Mouse (Mus musculus) lung, embryonic 15.5 days (tissue): ENCODE data around the gene Snx9. TPM values are rescaled to one million over a fixed set of nuclear protein-coding genes. Genes with fewer than 3 reads are reported as not detected.

Experiments used
- ATAC-seq: fragments of 200-750 bp; cut with Nextera tagmentation; 2 replicates; pipeline ENCODE4 v1.8.0; 2017; ENCODE audit warnings: moderate number of reproducible peaks, borderline replicate concordance; ENCODE audit not compliant: low FRiP score, low TSS enrichment; ENCODE audit errors: extremely low read depth
- H3K27ac ChIP-seq: fragments of 300-500 bp; sonication (generic); 2 replicates; pipeline ENCODE4 v1.5.1; 2015; ENCODE audit warnings: moderate library complexity, mild to moderate bottlenecking, inconsistent platforms
- H3K27me3 ChIP-seq: fragments of 300-500 bp; sonication (generic); 2 replicates; pipeline ENCODE4 v1.6.1; 2015; ENCODE audit warnings: inconsistent platforms
- H3K36me3 ChIP-seq: fragments of 300-500 bp; sonication (generic); 2 replicates; pipeline ENCODE4 v1.6.1; 2015; ENCODE audit warnings: inconsistent platforms
- H3K4me1 ChIP-seq: fragments of 300-500 bp; sonication (generic); 2 replicates; pipeline ENCODE4 v1.6.1; 2015; ENCODE audit warnings: inconsistent platforms
- H3K4me2 ChIP-seq: fragments of 300-500 bp; sonication (generic); 2 replicates; pipeline ENCODE4 v1.6.1; 2015; ENCODE audit warnings: inconsistent platforms, mild to moderate bottlenecking, moderate library complexity
- H3K4me3 ChIP-seq: fragments of 300-500 bp; sonication (generic); 2 replicates; pipeline ENCODE4 v1.5.1; 2015; ENCODE audit warnings: mild to moderate bottlenecking, inconsistent platforms
- H3K9ac ChIP-seq: fragments of 300-500 bp; sonication (generic); 2 replicates; pipeline ENCODE4 v1.6.1; 2015; ENCODE audit warnings: inconsistent platforms
- H3K9me3 ChIP-seq: fragments of 300-500 bp; sonication (generic); 2 replicates; pipeline ENCODE4 v1.6.1; 2016; ENCODE audit warnings: inconsistent platforms
- WGBS: fragments of 180-500 bp; shearing (Covaris S2); methylation state at CpG from one replicate; pipeline ENCODE4 v1.1.7; 2015; 5-methylcytosine and 5-hydroxymethylcytosine counted together
- polyA plus RNA-seq: library from polyadenylated mRNA; unstranded; fragments of >200 nt; fragmentation: Nextera tagmentation; extraction: Ambion mirVana; gene quantifications from 2 replicates; pipeline ENCODE4 v1.2.1, GENCODE M21; 2015

The Snx9 gene
- polyA plus RNA-seq: 28.2 and 29.5 TPM in 2 replicates

- Histone ChIP-seq H3K4me2 (peak within 1 kb of the TSS; percentile 76), H3K9me3 (no peaks in the 10 kb centered on the region)
Measured at GRCm38 (mm10) chr17:5841128-5841942, at the start of gene Snx9. Gene Snx9, plus strand, starts transcription at chr17:5841329.

GRCm38 (mm10) chr17:5792164-5792791 lies 48.9 kb upstream of the Snx9 start:
- Histone ChIP-seq H3K4me2 (no peak overlapping the region), H3K4me3 (no peak overlapping the region), H3K9me3 (no peaks in the 10 kb centered on the region), H3K27ac (no peak overlapping the region), H3K36me3 (no peaks in the 10 kb centered on the region), H3K4me1 (peaks cover 10% of the 10 kb centered on the region; the same call in 1 of the 2 replicates), H3K27me3 (no peaks in the 10 kb centered on the region), H3K9ac (no peak overlapping the region)
- WGBS: 85% methylated on average over 12 of the region's 12 CpGs
- no peak for ATAC-seq

More at GRCm38 (mm10) chr17:5841128-5841942, at the start of gene Snx9:
- Histone ChIP-seq H3K4me1 (peaks cover 30% of the 10 kb centered on the region), H3K27ac (peak within 1 kb of the TSS; percentile 98), H3K4me3 (peak within 1 kb of the TSS; percentile 83), H3K9ac (peak within 1 kb of the TSS; percentile 98), H3K27me3 (no peaks in the 10 kb centered on the region), H3K36me3 (no peaks in the 10 kb centered on the region)
- WGBS: under 1% methylated on average over 101 of the region's 131 CpGs
- peak; percentile 90 for ATAC-seq

- Histone ChIP-seq H3K4me2 (no peak overlapping the region), H3K36me3 (no peaks in the 10 kb centered on the region), H3K27me3 (no peaks in the 10 kb centered on the region), H3K27ac (no peak overlapping the region), H3K4me1 (peaks cover 19% of the 10 kb centered on the region), H3K4me3 (no peak overlapping the region), H3K9ac (no peak overlapping the region), H3K9me3 (no peaks in the 10 kb centered on the region)
- ATAC-seq: no peak
- 72% methylated on average over 4 of the region's 4 CpGs for WGBS
Measured at GRCm38 (mm10) chr17:5793593-5793992, 47.5 kb upstream of the Snx9 start.

- WGBS: 48% methylated on average over 5 of the region's 5 CpGs
- ATAC-seq: no peak
- H3K9ac ChIP-seq: no peak overlapping the region
- no peak overlapping the region for H3K4me2 ChIP-seq
- no peak overlapping the region for H3K27ac ChIP-seq
- no peaks in the 10 kb centered on the region for H3K27me3 ChIP-seq
- no peak overlapping the region for H3K4me3 ChIP-seq
- no peaks in the 10 kb centered on the region for H3K36me3 ChIP-seq
- H3K9me3 ChIP-seq: no peaks in the 10 kb centered on the region
- H3K4me1 ChIP-seq: peaks cover 19% of the 10 kb centered on the region
Measured at GRCm38 (mm10) chr17:5794276-5794675, 46.9 kb upstream of the Snx9 start.

GRCm38 (mm10) chr17:5795369-5795768 lies 45.8 kb upstream of the Snx9 start:
- H3K4me2 ChIP-seq: no peak overlapping the region
- no peaks in the 10 kb centered on the region for H3K9me3 ChIP-seq
- H3K27ac ChIP-seq: no peak overlapping the region
- peaks cover 19% of the 10 kb centered on the region for H3K4me1 ChIP-seq
- 69% methylated on average over 5 of the region's 5 CpGs for WGBS
- ATAC-seq: no peak
- H3K9ac ChIP-seq: no peak overlapping the region
- H3K36me3 ChIP-seq: no peaks in the 10 kb centered on the region
- no peaks in the 10 kb centered on the region for H3K27me3 ChIP-seq
- H3K4me3 ChIP-seq: no peak overlapping the region

- H3K36me3 ChIP-seq: no peaks in the 10 kb centered on the region
- H3K4me2 ChIP-seq: no peak overlapping the region
- ATAC-seq: no peak
- H3K27ac ChIP-seq: no peak overlapping the region
- H3K4me1 ChIP-seq: peaks cover 20% of the 10 kb centered on the region
- H3K27me3 ChIP-seq: no peaks in the 10 kb centered on the region
- H3K9ac ChIP-seq: no peak overlapping the region
- no peak overlapping the region for H3K4me3 ChIP-seq
- H3K9me3 ChIP-seq: no peaks in the 10 kb centered on the region
- 3% methylated on average over 5 of the region's 5 CpGs for WGBS
Measured at GRCm38 (mm10) chr17:5795878-5796277, 45.3 kb upstream of the Snx9 start.

GRCm38 (mm10) chr17:5797124-5797760 lies 43.9 kb upstream of the Snx9 start:
- WGBS: 46% methylated on average over 5 of the region's 5 CpGs
- Histone ChIP-seq H3K4me2 (no peak overlapping the region), H3K36me3 (no peaks in the 10 kb centered on the region), H3K27me3 (no peaks in the 10 kb centered on the region), H3K27ac (no peak overlapping the region), H3K4me1 (peaks cover 30% of the 10 kb centered on the region), H3K9me3 (no peaks in the 10 kb centered on the region), H3K9ac (no peak overlapping the region), H3K4me3 (no peak overlapping the region)
- peak; percentile 27; the same call in 1 of the 2 replicates for ATAC-seq

GRCm38 (mm10) chr17:5798221-5798801 lies 42.8 kb upstream of the Snx9 start:
- no peak overlapping the region for H3K4me2 ChIP-seq
- H3K4me3 ChIP-seq: no peak overlapping the region
- no peaks in the 10 kb centered on the region for H3K27me3 ChIP-seq
- peaks cover 32% of the 10 kb centered on the region for H3K4me1 ChIP-seq
- no peak overlapping the region for H3K9ac ChIP-seq
- WGBS: 43% methylated on average over 13 of the region's 13 CpGs
- no peak overlapping the region for H3K27ac ChIP-seq
- H3K9me3 ChIP-seq: no peaks in the 10 kb centered on the region
- no peak for ATAC-seq
- H3K36me3 ChIP-seq: no peaks in the 10 kb centered on the region

GRCm38 (mm10) chr17:5798900-5799299 lies 42.2 kb upstream of the Snx9 start:
- no peak overlapping the region for H3K4me2 ChIP-seq
- H3K27ac ChIP-seq: no peak overlapping the region
- ATAC-seq: no peak
- H3K4me1 ChIP-seq: peaks cover 32% of the 10 kb centered on the region
- H3K4me3 ChIP-seq: no peak overlapping the region
- WGBS: 58% methylated on average over 5 of the region's 5 CpGs
- no peaks in the 10 kb centered on the region for H3K9me3 ChIP-seq
- no peaks in the 10 kb centered on the region for H3K36me3 ChIP-seq
- H3K9ac ChIP-seq: no peak overlapping the region
- no peaks in the 10 kb centered on the region for H3K27me3 ChIP-seq

- no peak for ATAC-seq
- WGBS: 66% methylated on average over 17 of the region's 17 CpGs
- H3K4me1 ChIP-seq: peaks cover 32% of the 10 kb centered on the region
Measured at GRCm38 (mm10) chr17:5799396-5800021, 41.6 kb upstream of the Snx9 start.

GRCm38 (mm10) chr17:5800254-5800653 lies 40.9 kb upstream of the Snx9 start:
- H3K4me2 ChIP-seq: no peak overlapping the region
- no peak for ATAC-seq
- H3K4me1 ChIP-seq: peaks cover 33% of the 10 kb centered on the region
- 85% methylated on average over 2 of the region's 2 CpGs for WGBS
- no peaks in the 10 kb centered on the region for H3K27me3 ChIP-seq
- no peak overlapping the region for H3K4me3 ChIP-seq
- H3K27ac ChIP-seq: no peak overlapping the region
- H3K9me3 ChIP-seq: no peaks in the 10 kb centered on the region
- no peaks in the 10 kb centered on the region for H3K36me3 ChIP-seq
- no peak overlapping the region for H3K9ac ChIP-seq

More at GRCm38 (mm10) chr17:5799396-5800021, 41.6 kb upstream of the Snx9 start:
- no peaks in the 10 kb centered on the region for H3K27me3 ChIP-seq
- no peak overlapping the region for H3K4me3 ChIP-seq
- no peaks in the 10 kb centered on the region for H3K36me3 ChIP-seq
- no peak overlapping the region for H3K9ac ChIP-seq
- no peak overlapping the region for H3K4me2 ChIP-seq
- H3K9me3 ChIP-seq: no peaks in the 10 kb centered on the region
- H3K27ac ChIP-seq: no peak overlapping the region
